Mouse (Mus musculus): ENCODE measurements around the gene Polr2e.
"Not testable (repeated sequence)": the region's sequence is repeated elsewhere in the genome, so short reads cannot be mapped to it uniquely, and the experiment has no call there.

The Polr2e gene

DNA sequence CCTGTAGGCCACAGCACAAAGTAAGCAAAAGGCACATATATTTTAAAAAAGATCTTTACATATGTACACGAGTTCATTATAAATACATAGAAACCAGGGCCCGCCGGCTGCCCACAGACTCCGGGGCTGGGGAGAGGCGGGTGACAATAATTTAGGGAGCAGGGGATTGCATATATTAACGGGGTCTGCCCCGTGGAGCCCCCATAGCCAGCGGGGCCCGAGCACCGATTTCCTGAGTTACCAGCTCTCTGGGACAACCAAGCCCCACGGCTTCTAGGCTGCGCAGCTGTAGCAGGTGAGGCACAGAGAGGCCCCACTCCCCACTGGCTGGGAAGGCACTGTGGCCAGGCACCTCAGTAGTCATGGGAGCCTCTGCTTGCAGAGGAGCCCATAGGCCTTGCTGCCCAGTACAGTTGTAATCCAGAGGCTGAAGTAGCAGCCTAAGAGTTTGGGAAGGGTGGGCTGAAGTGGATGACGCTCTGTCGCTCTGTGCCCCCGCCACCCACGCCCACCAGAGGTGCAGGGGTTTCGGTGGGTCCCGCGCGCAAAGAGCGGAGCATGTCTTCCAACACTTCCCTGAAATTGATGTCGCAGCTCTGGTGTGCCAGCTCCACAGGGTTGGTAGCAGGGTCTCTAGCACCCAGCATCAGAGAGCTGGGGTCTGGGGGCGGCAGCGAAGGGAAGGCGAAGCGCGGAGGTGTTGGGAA, 17.5 kb upstream of the Polr2e start:
- no peak for DNase-seq (ENCODE audit: low spot score)

DNA sequence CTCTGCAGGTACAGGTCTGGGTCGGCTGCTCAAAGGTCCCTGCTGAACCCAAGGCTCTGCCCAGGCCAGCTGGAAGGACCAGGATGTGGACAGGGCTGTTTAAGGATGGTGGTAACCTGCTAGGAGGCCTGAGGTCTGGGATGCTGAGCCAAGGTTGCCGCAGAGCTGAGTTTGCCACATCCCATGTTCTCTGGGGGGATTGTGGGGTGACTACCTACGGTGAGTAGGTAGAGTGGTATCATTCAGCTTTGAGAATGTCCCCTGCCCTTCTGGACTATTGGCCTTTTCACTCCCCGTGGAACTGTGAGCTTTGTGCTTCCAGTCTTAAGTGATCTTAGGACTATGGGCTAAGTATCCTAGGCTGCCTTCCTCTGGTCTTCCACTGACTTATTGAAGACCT, 16.9 kb upstream of the Polr2e start:
- no peak for DNase-seq (ENCODE audit: low spot score)

DNA sequence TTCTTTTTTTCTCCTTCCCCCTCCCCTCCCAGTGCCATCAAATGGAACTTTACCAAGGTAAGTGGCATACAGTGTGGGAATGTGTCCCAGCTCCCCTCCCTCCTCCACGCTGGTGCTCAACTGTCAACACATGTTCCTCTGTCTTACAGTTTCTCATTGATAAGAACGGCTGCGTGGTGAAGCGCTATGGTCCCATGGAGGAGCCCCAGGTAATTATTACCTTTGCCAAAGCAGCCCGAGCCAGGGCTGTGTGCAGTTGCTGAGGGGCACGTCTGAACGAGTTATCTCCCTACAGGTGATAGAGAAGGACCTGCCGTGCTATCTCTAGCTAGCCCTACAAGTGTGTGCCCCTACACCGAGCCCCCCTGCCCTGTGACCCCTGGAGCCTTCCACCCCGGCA, 16.3 kb upstream of the Polr2e start:
- no peak for DNase-seq (ENCODE audit: low spot score)

DNA sequence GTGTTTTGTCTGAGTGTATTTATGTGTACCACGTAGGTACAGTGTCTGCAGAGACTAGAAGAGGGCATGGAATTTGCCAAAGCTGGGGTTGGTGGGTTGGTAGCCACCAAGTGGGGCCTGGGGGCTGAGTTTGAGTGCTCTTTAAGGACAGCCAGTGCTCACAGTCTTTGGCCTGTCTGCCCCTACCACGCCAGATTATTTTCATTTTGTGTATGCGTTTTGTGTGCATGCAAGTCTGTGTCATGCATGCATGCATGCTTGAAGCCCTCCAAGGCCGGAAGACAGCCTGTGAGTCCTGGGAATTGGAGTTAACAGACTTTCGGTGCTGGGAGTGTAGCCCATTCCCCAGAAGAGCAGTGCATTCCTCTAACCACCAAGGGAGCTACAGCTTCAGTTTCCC, 15.8 kb upstream of the Polr2e start:
- no peak for DNase-seq (ENCODE audit: low spot score)

DNA sequence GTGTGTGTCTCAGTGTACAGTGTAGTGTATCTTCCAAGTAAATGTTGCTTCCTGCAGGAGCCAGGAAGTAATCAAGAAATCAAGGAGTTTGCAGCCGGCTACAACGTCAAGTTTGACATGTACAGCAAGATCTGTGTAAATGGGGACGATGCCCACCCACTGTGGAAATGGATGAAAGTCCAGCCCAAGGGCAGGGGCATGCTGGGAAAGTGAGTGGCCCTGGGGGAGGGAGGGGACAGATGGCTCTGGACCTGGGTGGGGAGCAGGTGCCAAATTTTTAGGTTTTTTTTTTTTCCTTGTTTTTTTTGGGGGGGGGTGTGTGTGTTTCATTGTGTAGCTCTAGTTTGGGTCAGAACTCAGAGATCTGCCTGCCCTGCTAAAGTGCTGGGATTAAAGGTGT, 15.3 kb upstream of the Polr2e start:
- not testable (repeated sequence) for DNase-seq (ENCODE audit: low spot score)

DNA sequence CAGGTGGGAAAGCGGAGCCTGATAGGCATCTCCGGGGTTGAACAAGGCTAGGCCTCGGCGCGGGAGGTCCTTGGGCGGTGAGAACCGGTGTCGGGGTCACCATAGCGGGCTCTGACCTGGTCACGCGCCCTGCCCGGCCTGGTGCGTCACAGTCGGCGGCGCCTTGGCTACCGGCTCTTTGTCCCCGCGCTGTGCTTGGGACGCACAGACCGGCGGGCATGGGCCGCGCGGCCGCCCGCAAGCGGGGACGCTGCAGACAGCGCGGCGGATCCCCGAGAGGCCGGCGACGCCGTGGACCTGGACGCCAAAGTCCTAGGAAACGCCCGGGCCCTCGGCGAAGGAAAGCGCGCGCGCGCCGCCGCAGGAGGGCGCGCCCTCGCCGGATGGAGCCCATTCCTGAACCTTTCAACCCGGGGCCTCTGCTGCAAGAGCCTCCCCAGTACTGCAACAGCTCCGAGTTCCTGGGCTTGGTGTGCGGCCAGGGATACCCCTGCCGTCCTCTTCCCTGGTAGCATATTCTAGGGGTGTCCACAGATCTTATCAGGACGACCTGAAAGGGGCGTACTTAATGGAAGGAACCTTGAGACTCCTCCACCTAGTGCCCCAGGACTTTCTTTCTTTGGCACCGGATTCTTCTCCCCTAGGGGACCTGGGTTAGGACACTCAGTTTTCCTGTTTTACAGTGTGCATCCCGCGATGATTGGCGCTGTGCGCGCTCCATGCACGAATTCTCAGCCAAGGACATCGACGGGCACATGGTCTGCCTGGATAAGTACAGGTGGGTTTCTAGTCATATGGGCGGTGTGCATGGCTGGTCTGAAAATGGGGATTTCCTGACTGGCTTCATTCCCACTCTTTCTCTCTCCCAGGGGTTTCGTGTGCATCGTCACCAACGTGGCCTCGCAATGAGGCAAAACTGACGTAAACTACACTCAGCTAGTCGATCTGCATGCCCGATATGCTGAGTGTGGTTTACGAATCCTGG, 14.5 kb upstream of the Polr2e start:
- DNase-seq (ENCODE audit: low spot score) = peak; percentile 49

DNA sequence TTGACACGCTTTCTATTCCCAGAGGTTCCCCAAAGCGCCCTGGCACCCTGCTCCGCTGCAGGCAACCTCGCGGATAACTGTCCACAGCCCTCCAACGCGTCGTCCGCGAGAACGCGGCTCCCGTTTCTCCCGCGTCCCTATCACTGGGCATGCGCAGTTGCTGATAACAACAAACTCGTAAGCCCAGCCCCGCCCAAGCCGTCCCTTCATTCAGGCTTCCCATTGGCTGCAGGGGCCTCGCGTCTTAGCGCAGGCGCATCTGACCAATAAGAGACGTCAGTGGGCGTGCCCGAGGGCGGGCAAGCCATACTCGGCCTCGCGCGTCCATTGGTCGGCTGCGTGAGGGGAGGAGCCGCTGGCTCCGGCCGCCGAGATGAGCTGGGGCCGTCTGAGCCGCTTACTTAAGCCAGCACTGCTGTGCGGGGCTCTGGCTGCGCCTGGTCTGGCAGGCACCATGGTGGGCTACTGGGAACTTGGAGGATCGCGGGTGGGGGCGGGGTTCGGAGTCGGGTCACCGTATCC, 13.7 kb upstream of the Polr2e start:
- peak; percentile 95 for DNase-seq (ENCODE audit: low spot score)

DNA sequence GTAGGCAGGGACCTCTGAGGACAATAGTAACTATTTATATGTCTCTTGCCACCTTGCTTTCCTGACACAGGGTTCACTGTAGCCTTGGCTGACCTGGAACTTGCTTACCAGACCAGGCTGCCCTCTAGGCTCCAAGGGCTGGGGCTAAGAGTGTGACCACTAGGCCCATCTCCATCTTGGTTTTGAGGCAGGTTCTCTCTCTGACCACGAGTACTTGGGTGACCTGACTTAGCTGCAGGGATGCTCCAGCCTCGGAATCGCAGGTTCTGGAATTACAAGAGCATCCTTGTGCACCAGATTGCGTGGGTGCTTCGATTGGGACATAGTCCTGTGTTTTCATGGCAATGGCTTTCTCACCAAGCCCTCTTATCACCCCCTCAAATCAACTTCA, 12.8 kb upstream of the Polr2e start:
- DNase-seq (ENCODE audit: low spot score) = no peak

DNA sequence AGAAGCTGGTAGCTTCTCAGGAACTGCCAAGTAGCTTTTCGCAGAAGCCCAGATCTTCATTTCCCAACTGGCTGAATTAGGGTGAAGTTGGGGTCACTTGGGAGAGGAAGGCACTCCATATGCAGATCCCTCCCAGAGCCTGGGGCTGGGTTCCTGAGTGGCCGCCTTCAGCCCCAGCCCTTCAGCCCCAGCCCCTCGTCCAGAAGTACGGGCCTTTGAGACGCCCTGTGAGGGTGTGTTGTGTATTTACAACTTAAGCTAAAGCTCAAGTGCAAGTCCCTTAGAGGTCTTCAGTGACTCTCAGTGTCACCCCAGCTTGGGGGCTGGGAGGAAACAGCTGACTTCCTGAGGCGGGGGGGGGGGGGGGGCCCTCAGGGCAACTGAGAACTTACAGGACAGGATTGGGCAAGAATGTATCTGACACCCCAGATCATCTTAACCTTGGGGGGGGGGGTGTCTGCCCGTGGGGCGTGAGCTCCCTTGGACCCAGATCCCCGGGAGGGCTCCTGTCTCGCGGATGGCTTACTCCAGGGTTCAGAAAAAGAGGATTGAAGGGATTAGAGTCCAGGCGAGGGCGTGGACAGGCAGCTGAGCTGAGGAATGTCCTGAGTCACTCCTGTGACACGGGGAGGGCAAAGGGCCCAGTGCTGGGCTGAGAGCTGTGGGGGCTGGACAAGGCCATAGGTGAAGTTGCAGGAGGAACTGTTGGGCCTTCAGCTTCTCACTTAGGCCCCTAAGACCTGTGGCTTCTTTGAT, 12.2 kb upstream of the Polr2e start:
- DNase-seq (ENCODE audit: low spot score) = no peak

DNA sequence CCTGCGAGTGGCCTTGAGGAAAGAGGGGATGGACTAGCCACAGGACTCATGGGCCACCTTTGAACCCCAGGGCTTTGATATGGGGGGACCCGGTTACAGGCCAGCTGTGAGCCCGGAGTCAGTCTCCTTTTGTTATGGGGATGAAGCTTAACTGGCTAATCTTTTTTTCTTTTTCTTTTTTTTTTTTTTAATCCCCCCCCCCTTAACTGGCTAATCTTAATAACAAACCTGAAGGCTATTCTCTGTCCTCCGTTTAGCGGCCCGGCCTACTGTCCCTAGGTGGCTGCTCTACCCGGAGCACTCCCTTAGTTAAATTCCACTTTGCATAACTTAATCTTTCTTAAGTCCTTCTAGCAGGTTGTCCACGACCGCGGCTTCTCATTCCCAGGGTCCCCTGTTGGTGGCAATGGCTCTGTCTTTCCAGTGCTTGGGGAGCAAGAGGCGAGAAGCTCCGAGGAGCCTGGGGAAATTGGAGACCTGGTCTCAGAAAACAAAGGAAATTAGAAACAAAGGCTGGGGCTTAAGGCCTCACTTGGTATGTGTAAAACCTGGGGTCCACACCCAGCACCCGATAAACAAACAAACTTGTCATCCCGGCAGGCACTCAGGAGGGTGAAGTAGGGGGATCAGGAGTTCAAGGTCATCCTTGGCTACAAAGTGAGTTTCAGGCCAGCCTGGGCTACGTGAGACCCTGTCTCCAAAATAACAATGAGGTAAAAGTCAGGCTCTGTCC, 11.5 kb upstream of the Polr2e start:
- DNase-seq (ENCODE audit: low spot score) = no peak

DNA sequence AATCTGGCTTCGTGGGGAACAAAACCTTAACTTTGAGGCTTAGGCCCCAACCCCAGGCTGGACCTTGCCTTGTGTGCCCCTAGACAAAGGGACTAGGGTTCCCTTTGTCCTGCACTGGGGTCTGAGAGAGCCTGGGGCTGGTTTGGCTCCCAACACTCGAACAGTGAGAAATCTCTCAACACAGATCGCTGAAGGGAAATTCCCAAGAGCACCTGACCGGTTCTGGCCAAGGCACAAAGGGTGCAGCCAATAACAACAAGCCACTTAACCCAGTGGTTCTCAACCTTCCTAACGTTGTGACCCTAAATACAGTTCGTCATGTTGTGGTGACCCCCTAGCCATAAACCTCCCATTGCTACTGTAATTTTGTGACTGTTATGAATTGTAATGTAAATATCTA, 10.6 kb upstream of the Polr2e start:
- DNase-seq (ENCODE audit: low spot score) = no peak

DNA sequence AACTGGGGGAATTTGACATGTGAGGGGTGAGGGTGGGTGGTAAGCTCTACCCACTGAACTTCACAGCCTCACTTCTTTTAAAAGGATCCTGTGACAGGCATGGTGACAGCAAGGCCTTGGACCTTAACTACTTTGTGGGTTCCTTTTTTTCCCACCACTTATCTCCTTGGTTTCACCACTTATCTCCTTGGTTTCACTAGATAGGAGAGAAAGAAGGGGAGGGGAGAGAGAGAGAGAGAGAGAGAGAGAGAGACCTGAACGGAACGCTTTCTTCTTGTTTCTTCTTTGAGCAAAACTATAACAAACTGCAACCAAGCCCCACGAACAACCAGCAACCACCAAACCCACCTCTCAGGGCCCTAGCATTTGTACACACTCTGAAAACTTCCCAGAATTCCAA, 9.2 kb upstream of the Polr2e start:
- no peak for DNase-seq (ENCODE audit: low spot score)

DNA sequence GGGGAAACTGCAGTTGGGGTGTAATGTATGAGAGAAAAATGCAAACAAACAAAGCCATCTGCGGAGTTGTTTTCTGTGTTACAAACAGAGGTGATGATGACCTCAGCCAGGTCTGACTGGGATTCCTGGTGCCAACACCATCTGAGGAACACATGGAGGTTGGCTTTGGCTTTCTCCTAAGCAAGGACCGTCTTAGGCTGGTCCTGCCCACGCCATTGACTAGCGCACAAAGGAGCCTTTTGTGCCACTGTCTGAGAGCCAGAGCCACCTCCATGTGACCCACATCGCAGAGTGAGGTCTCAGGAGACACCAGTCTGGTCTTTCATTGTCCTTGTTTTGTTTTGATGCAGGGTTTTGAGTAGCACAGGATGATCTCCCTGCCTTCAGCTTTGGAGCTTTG, 8.8 kb upstream of the Polr2e start:
- no peak for DNase-seq (ENCODE audit: low spot score)

DNA sequence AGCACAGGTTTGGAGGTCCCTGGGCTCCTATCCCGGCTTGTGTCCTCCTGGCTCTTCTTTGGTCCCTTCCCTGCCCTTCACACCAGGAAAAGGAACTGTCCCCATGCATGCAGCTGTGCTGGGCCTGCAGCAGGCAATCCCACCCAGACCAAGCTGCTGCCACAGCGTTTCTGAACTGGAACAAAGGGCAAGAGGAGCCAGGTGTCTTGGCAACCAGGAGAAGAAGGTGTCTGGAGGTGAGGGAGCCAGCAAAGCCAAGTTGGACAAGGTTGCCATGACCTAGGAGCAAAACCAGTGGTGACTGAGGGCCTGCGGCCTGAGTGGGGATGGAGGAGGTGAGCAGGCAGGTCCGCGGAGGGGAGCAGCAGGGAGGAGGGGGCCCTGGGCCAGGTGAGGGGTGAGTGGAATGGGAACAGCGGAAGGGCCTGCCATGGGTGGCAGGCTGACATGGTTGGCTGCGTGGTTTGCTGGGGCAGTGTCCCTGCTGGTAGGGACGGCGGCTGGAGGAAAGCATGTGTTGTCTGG, 7.5 kb upstream of the Polr2e start, which contains the start of gene Gpx4:
Gene Gpx4, plus strand, starts transcription at position 126 of the 525 bp plus-strand sequence.
- DNase-seq (ENCODE audit: low spot score) = no peak

DNA sequence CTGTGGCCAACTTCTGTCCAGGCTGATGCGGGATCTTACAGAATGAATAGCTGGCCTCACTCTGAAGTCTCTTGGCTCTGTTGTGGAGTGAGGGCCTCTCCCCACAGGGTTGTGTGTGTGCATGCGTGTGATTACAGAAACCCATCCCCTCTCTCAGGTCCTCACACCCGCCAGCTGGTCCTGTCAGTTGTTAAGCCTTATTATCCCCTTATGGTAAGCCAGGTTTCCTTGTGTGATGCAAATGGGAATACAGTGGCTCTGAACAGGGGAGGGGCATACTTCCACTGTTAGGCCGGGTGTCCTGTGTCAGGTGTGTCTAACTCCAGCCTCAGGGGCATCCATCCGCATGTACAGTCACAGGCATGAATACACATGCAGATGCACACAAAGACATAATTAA, 6.2 kb upstream of the Polr2e start:
- no peak for DNase-seq (ENCODE audit: low spot score)

DNA sequence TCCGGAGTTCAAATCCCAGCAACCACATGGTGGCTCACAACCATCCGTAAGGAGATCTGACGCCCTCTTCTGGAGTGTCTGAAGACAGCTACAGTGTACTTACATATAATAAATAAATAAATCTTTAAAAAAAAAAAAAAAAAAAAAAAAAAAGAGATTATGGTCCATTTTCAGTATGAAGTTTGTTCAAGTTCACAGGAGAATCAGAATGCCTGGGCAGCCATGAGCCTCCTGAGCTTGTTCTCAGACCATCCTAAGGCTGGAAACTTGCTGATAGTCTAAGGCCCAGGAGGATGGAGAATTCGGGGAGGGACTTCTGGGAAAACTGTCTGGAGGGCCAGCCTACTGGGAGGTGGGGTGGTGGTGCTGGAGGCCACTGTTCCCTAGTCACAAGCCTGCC, 5.8 kb upstream of the Polr2e start:
- not testable (repeated sequence) for DNase-seq (ENCODE audit: low spot score)

DNA sequence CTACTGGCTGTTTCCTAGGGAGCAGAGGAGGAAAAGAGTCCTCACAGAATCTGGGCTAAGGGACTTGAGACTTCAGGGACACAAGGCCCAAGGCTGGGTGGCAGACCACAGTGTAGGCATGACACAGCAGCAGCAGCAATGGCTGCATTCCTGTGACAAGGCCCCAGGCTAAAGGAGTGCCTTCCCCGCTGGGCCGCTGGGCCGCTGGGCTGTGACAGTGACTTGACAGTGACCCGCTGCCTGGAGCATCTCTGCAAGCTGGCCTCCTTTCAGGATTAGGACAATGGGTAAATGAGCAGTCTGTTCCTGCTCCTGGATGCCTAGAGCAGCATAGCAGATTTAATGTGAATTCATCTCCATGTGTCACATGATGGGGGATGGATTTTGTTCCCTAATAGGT, 4.5 kb upstream of the Polr2e start:
- DNase-seq (ENCODE audit: low spot score) = no peak

DNA sequence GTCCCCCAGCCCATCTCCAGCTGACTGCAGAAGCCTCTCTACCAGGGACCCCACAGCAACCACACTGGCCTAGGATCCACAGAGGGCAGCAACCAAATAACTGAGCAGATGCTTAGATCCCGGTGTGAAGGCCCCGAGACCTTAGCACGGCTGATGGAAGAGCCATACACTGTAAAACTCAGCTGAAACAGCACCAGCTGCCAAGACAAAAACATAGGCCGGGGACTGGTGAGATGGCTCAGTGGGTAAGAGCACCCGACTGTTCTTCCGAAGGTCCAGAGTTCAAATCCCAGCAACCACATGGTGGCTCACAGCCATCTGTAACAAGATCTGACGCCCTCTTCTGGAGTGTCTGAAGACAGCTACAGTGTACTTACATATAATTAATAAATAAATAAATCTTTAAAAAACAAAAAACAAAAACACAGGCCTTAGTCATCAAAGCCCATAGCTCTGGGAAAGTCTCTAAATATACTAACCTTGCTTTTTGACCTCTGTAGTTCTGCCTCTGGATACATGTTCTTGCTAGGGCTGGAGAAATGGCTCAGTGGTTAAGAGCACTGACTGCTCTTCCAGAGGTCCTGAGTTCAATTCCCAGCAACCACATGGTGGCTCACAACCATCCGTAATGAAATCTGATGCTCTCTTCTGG, 1.9 kb upstream of the Polr2e start:
- DNase-seq (ENCODE audit: low spot score) = not testable (repeated sequence)

DNA sequence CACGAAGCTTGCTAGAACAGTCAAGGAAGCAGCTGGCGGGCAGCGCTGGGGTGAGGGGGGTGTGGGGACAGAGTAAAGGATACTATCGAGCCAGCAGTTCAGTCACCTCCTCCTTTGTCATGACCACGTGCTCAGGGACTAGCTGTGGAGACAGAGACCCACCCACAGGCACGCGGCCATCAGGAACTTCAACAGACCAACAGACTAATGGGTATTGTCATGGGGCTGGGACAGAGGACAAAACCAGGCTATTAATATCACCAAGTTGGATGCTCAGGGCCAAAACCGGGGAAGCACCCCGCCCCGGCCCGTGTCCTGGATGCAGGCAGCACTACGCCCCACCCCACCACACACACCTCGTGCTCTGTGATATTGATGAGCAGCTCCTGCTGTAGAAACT, 2.8 kb downstream of the Polr2e start:
- DNase-seq (ENCODE audit: low spot score) = no peak

DNA sequence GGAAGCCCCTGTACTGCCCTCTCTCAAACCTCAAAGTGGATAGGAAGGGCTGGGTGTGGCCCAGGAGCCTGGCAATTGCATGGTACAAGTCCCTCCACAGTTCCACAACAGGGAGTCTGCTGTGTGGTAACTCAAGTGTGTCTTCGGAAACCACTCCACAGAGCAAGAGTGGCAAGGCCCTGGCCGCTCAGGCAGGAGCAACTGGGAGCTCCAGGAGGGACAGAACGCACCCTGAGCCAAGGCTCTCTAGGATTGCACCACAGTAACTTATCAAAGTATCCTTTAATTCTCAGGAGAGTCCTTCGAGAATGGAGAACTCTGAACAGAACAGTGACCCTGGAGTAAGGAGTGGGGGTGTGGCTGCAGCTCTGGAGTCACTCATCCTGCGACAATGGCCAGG, 3.9 kb downstream of the Polr2e start:
- DNase-seq (ENCODE audit: low spot score) = no peak

DNA sequence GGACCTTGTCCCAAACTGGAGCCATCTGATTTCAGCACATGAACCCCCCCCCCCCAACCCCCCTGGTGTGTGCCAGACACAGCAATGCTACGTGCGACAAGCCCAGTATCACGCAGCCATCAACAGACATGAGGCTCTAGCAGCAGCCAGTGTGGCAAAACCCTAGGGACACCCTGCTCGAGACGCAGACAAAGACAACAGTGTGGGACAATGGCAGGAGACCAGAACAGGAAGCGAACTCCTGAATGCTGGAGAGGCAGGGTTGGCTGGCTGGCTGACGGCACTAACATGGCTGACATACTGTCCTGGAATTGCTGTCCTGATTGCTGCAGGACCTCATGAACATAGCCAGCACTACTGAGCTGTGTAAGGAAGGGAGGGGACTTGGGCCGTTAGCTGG, 4.4 kb downstream of the Polr2e start:
- DNase-seq (ENCODE audit: low spot score) = no peak

Measured in ovary, postnatal 10 days (tissue).